Mouse (Mus musculus): Measurements from ENCODE around the gene Pik3r5. TPM values are rescaled to one million over a fixed set of nuclear protein-coding genes. Genes with fewer than 3 reads are reported as not detected.

Pik3r5 gene
- total and polyA plus RNA-seq, 3 experiments, result 3.2 to 5.7 TPM; not detected in 1

GRCm38 (mm10) chr11:68435601-68436000, 3.7 kb downstream of the Pik3r5 start:
- no peaks in the 10 kb centered on the region for H3K27me3 ChIP-seq (ENCODE audit: control insufficient read depth in 1 of 2, insufficient read depth in 2 of 2, low read length in 2 of 2)
- H3K4me3 ChIP-seq (ENCODE audit: control insufficient read depth in 1 of 2, insufficient read depth in 1 of 2, low read depth in 2 of 2, low read length in 2 of 2), result no peak overlapping the region
- peaks cover 3 to 13% of the 10 kb centered on the region in 2 experiments; a peak in 3 of 4 replicates for H3K4me1 ChIP-seq (ENCODE audit: control insufficient read depth in 1 of 2, insufficient read depth in 2 of 2, low read length in 2 of 2)
- DNase-seq (ENCODE audit: low read depth, low spot score), result no peak
- no peak overlapping the region for H3K9ac ChIP-seq (ENCODE audit: control insufficient read depth, low read depth, low read length, poor library complexity, severe bottlenecking)
- no peak for TF ChIP-seq TCF12 (IDR thresholded peaks at IDR 0.05; ENCODE audit: low read depth, low read length)
- no peak for TF ChIP-seq MAX (IDR thresholded peaks at IDR 0.05; ENCODE audit: low read length)
- no peak for TF ChIP-seq CHD1 (IDR thresholded peaks at IDR 0.05; ENCODE audit: low read depth, low read length)
- TF ChIP-seq SIN3A (IDR thresholded peaks at IDR 0.05; ENCODE audit: low read length), result no peak
- no peak for TF ChIP-seq HCFC1 (IDR thresholded peaks at IDR 0.05; ENCODE audit: low read depth, low read length)
- no peak for TF ChIP-seq POLR2AphosphoS2 (IDR thresholded peaks at IDR 0.05; ENCODE audit: low read length)
- no peak for TF ChIP-seq BHLHE40 (IDR thresholded peaks at IDR 0.05; ENCODE audit: borderline replicate concordance, low read depth, low read length)
- no peak for TF ChIP-seq POLR2A (IDR thresholded peaks at IDR 0.05; ENCODE audit: control insufficient read depth in 1 of 2, insufficient read depth in 1 of 2, low read depth in 1 of 2, low read length in 2 of 2, poor library complexity in 1 of 2)
- no peak for TF ChIP-seq ZNF384 (IDR thresholded peaks at IDR 0.05; ENCODE audit: low read depth, low read length)
- no peak for TF ChIP-seq TAL1 (IDR thresholded peaks at IDR 0.05; ENCODE audit: low read length)
- H3K79me2 ChIP-seq (ENCODE audit: control insufficient read depth, insufficient read depth, low read length, poor library complexity), result no peaks in the 10 kb centered on the region; the same call in 1 of the 2 replicates
- H3K36me3 ChIP-seq (ENCODE audit: control insufficient read depth in 1 of 2, insufficient read depth in 2 of 2, low read length in 2 of 2), result peaks cover 0 to 3% of the 10 kb centered on the region in 2 experiments; a peak in 1 of 4 replicates
- H3K27ac ChIP-seq (ENCODE audit: control insufficient read depth, low read depth, low read length), result no peak overlapping the region
- no peaks in the 10 kb centered on the region for H3K9me3 ChIP-seq (replicated peaks; ENCODE audit: insufficient read depth, low read length)

- H3K4me3 ChIP-seq (ENCODE audit: control insufficient read depth in 1 of 2, insufficient read depth in 1 of 2, low read depth in 2 of 2, low read length in 2 of 2), result no peak overlapping the region
- no peaks in the 10 kb centered on the region; the same call in 1 of the 2 replicates for H3K79me2 ChIP-seq (ENCODE audit: control insufficient read depth, insufficient read depth, low read length, poor library complexity)
- H3K9ac ChIP-seq (ENCODE audit: control insufficient read depth, low read depth, low read length, poor library complexity, severe bottlenecking), result no peak overlapping the region
- DNase-seq (ENCODE audit: low read depth, low spot score), result no peak
- H3K27ac ChIP-seq (ENCODE audit: control insufficient read depth, low read depth, low read length), result no peak overlapping the region
- H3K27me3 ChIP-seq (ENCODE audit: control insufficient read depth in 1 of 2, insufficient read depth in 2 of 2, low read length in 2 of 2), result no peaks in the 10 kb centered on the region
- H3K9me3 ChIP-seq (replicated peaks; ENCODE audit: insufficient read depth, low read length), result no peaks in the 10 kb centered on the region
- no peak for TF ChIP-seq RCOR1 (IDR thresholded peaks at IDR 0.05; ENCODE audit: low read depth, low read length)
- TF ChIP-seq GABPA (IDR thresholded peaks at IDR 0.05; ENCODE audit: low read depth, low read length), result no peak
- no peak for TF ChIP-seq MAFK (IDR thresholded peaks at IDR 0.05; ENCODE audit: borderline replicate concordance, low read depth, low read length)
- no peak for TF ChIP-seq MXI1 (IDR thresholded peaks at IDR 0.05; ENCODE audit: low read depth, low read length)
- no peak for TF ChIP-seq ZNF384 (IDR thresholded peaks at IDR 0.05; ENCODE audit: low read depth, low read length)
- TF ChIP-seq TCF12 (IDR thresholded peaks at IDR 0.05; ENCODE audit: low read depth, low read length), result no peak
- TF ChIP-seq KAT2A (conservative IDR thresholded peaks at IDR 0.05; ENCODE audit: low read depth, low read length), result no peak
- no peak for TF ChIP-seq CHD2 (IDR thresholded peaks at IDR 0.05; ENCODE audit: low read length)
- TF ChIP-seq POLR2AphosphoS5 (IDR thresholded peaks at IDR 0.05; ENCODE audit: borderline replicate concordance, low read depth, low read length), result no peak
- TF ChIP-seq CTCF (IDR thresholded peaks at IDR 0.05 in 2 of 3, conservative IDR thresholded peaks at IDR 0.05 in 1 of 3; ENCODE audit: control insufficient read depth in 1 of 3, insufficient read depth in 1 of 3, low read depth in 2 of 3, low read length in 3 of 3, poor library complexity in 1 of 3, severe bottlenecking in 1 of 3), result no peak
- no peak for TF ChIP-seq CHD1 (IDR thresholded peaks at IDR 0.05; ENCODE audit: low read depth, low read length)
- no peak for TF ChIP-seq USF2 (IDR thresholded peaks at IDR 0.05; ENCODE audit: borderline replicate concordance in 1 of 2, insufficient read depth in 1 of 2, low read depth in 1 of 2, low read length in 2 of 2)
- no peak for TF ChIP-seq ZKSCAN1 (IDR thresholded peaks at IDR 0.05; ENCODE audit: low read depth, low read length)
- no peak for TF ChIP-seq USF1 (IDR thresholded peaks at IDR 0.05; ENCODE audit: low read depth, low read length)
- no peak for TF ChIP-seq MEF2A (IDR thresholded peaks at IDR 0.05; ENCODE audit: extremely low read depth, insufficient replicate concordance, low read depth, low read length, poor library complexity, severe bottlenecking)
- no peak for TF ChIP-seq ELF1 (IDR thresholded peaks at IDR 0.05; ENCODE audit: low read depth, low read length)
- TF ChIP-seq BHLHE40 (IDR thresholded peaks at IDR 0.05; ENCODE audit: borderline replicate concordance, low read depth, low read length), result no peak
- TF ChIP-seq TAL1 (IDR thresholded peaks at IDR 0.05; ENCODE audit: low read length), result no peak
- TF ChIP-seq SIN3A (IDR thresholded peaks at IDR 0.05; ENCODE audit: low read length), result no peak
- H3K4me1 ChIP-seq (ENCODE audit: control insufficient read depth in 1 of 2, insufficient read depth in 2 of 2, low read length in 2 of 2), result peaks cover 0 to 7% of the 10 kb centered on the region in 2 experiments; a peak in 2 of 4 replicates
- no peaks in the 10 kb centered on the region for H3K36me3 ChIP-seq (ENCODE audit: control insufficient read depth in 1 of 2, insufficient read depth in 2 of 2, low read length in 2 of 2)
Measured at GRCm38 (mm10) chr11:68436376-68436775, 4.5 kb downstream of the Pik3r5 start.
